Mouse (Mus musculus) testis, adult 2 months (tissue): ENCODE data around the gene Anapc5. TPM values are rescaled to one million over a fixed set of nuclear protein-coding genes. Genes with fewer than 3 reads are reported as not detected.

Experiments
- H3K27ac ChIP-seq: fragments of 200-500 bp; 2 replicates; pipeline ENCODE4 v1.5.1; 2012; ENCODE audit warnings: low read depth, low read length; ENCODE audit not compliant: control insufficient read depth, insufficient read depth
- H3K27me3 ChIP-seq: fragments of 200-500 bp; 2 replicates; pipeline ENCODE4 v1.6.1; 2012; ENCODE audit warnings: mild to moderate bottlenecking, low read length, moderate library complexity; ENCODE audit not compliant: control insufficient read depth, insufficient read depth
- H3K36me3 ChIP-seq: fragments of 200-500 bp; 2 replicates; pipeline ENCODE4 v1.6.1; 2012; ENCODE audit warnings: mild to moderate bottlenecking, low read length; ENCODE audit not compliant: control insufficient read depth, insufficient read depth
- H3K4me1 ChIP-seq: fragments of 200-500 bp; 2 replicates; pipeline ENCODE4 v1.6.1; 2012; ENCODE audit warnings: low read length; ENCODE audit not compliant: control insufficient read depth, insufficient read depth
- H3K4me3 ChIP-seq: fragments of 200-500 bp; 2 replicates; pipeline ENCODE4 v1.5.1; 2012; ENCODE audit warnings: low read depth, mild to moderate bottlenecking, low read length, moderate library complexity, mixed read lengths; ENCODE audit not compliant: control insufficient read depth
- CTCF ChIP-seq: fragments of 200-500 bp; IDR thresholded peaks from 2 replicates; pipeline ENCODE4 v1.5.1; 2012; ENCODE audit warnings: low read depth, mild to moderate bottlenecking, inconsistent platforms, low read length, moderate library complexity; ENCODE audit not compliant: control insufficient read depth, insufficient read depth, insufficient replicate concordance
- POLR2A ChIP-seq: fragments of 200-500 bp; IDR thresholded peaks from 2 replicates; pipeline ENCODE4 v1.6.1; 2012; ENCODE audit warnings: low read depth, mild to moderate bottlenecking, inconsistent platforms, low read length, moderate library complexity; ENCODE audit not compliant: control insufficient read depth
- polyA plus RNA-seq: library from polyadenylated mRNA; depleted of rRNA; stranded (reverse); fragments of >200 nt; gene quantifications from 2 replicates; pipeline ENCODE4 v1.2.3, GENCODE M21; 2012; rRNA removed

The Anapc5 gene
- polyA plus RNA-seq, 1 experiment = 115 TPM

DNA sequence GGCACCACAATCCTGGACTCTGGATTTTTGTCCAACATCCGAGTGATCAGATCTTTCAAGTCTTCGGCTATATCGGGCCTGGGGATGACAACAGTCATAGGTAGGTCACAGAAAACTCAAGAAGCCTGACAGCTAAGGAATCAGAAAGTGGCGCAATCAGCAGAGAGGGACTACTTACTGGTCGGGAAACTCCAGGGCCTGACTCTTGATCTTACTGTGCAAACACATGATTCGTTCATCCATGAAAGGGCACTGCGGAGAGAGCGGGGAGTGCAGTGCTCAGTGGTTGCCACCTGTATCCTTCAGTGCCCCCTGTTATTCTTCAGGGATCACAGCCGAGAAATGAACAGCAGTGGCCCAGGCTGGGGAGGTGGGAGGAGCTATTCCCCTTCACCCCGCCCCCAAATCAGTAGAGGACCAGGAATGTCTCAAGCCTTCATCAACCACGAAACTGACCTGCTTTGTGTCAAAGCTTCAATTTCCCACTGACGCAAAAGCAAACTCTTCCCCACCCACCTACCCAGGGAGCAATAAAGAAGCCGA, 77.2 kb downstream of the Anapc5 start:
- no peak for TF ChIP-seq CTCF
- no peak for TF ChIP-seq POLR2A
- H3K36me3 ChIP-seq = no peaks in the 10 kb centered on the region
- H3K4me3 ChIP-seq = peak overlapping the region; percentile 84
- H3K27me3 ChIP-seq = no peaks in the 10 kb centered on the region
- no peak overlapping the region for H3K27ac ChIP-seq
- H3K4me1 ChIP-seq = no peaks in the 10 kb centered on the region; the same call in 1 of the 2 replicates

Other genes starting within 250 kb of the Anapc5 start
- gene Ift81, start 206.8 kb downstream of the Anapc5 start, polyA plus RNA-seq = 21.6 and 30.8 TPM in 2 replicates
- 5.0 and 6.7 TPM in 2 replicates for gene P2rx7, start 177.4 kb downstream of the Anapc5 start, polyA plus RNA-seq
- gene P2rx4, start 113.8 kb downstream of the Anapc5 start, polyA plus RNA-seq = 7.8 and 9.0 TPM in 2 replicates
- gene Camkk2, start 41.9 kb downstream of the Anapc5 start, polyA plus RNA-seq = 18.9 and 22.3 TPM in 2 replicates
- 23.2 and 27.3 TPM in 2 replicates for gene Rnf34, start 28.7 kb upstream of the Anapc5 start, polyA plus RNA-seq
- gene Kdm2b, start 168.5 kb upstream of the Anapc5 start, polyA plus RNA-seq = 48.7 and 50.9 TPM in 2 replicates
- gene Orai1, start 193.7 kb upstream of the Anapc5 start, polyA plus RNA-seq = 68.0 and 71.3 TPM in 2 replicates
- gene Morn3, start 225.7 kb upstream of the Anapc5 start, polyA plus RNA-seq = 272 and 285 TPM in 2 replicates
- gene Tmem120b, start 247.1 kb upstream of the Anapc5 start, polyA plus RNA-seq = 0.94 and 1.2 TPM in 2 replicates